Mouse (Mus musculus): ENCODE measurements around the gene Cops6. TPM values are rescaled to one million over a fixed set of nuclear protein-coding genes. Genes with fewer than 3 reads are reported as not detected.
A peak's percentile ranks its signal among the peaks of the same experiment; 100 is the strongest.

Cops6 gene
- total RNA-seq, 2 experiments from 2014 or later = 136 to 139 TPM

DNA sequence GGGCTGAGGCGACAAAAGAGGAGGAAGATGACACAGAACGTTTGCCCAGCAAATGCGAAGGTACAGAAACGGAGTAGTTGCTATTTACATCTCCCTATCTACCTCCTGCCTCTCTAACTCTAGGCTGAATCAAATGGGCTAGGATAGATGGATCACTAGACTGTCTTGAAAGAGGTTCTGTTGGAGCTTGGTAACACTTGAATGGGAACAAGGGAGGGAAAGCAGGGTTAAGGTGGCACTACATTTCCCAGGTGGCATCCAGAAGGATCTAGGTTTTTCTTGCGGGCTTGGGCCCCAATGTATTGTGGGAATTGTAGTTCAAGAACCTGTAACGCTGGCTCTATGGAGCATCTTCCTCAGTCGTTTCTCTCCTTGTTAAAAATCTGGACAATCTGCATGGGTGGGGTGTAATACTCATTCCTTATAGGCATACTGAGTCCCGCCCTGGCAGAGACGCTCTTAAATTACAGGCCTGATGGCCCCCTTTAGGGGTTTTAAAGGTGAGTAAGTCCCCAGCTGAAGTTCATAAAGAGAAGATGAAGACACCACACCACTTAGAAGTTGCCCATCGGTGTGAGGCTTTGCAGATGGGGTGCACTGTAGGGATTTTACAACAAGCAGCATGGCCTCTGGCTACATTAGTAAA lies 26.9 kb downstream of the Cops6 start:
- DNase-seq = peak; percentile 67 to 76

DNA sequence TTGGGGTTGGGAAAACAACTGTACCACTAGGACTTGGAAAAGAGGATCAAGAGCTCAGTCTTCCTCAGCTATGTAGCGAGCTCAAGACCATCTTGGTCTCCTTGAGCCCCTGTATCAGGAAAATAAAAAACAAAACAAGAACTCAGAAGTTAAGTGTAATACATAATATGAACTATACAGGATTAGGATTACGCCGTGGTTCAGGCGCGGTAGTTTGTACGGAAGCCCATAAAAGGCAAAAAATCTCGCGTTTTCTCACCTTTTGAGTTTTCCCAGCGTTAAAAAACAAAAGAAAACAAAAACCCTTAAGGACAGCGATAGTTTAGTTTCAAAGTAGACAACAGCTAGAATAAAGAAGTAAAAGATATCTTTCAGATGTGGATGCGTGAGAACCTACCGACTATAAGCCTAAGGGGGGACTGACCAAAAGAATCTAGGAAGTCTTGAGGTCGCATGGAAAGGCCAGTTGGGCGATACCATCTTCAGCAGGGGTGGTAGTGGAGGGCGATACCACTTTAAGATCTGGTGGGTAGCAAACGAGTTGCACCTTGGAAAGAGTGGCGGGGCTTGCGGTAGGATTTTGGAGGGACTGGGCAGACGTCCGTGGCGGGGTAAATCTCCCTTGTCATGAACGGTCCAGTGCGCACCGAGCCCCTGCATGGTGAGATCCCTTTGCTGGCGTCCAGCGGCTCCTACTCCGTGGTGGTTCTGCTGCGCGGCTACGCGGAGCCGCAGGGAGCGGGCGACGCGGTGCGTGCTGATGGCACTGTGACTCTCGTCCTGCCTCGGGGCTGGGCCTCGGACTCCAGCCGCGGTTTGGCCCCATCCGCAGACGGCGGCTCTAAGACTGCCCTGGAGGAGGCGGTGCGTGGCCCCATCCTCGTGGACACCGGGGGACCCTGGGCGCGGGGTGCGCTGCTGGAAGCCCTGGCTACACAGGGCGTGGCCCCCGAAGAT lies 33.2 kb downstream of the Cops6 start, which contains the start of gene Mblac1:
Mblac1 (plus strand) TSS at position 544 of the 957 bp plus-strand sequence.
- peak; percentile 80 to 83 for DNase-seq

DNA sequence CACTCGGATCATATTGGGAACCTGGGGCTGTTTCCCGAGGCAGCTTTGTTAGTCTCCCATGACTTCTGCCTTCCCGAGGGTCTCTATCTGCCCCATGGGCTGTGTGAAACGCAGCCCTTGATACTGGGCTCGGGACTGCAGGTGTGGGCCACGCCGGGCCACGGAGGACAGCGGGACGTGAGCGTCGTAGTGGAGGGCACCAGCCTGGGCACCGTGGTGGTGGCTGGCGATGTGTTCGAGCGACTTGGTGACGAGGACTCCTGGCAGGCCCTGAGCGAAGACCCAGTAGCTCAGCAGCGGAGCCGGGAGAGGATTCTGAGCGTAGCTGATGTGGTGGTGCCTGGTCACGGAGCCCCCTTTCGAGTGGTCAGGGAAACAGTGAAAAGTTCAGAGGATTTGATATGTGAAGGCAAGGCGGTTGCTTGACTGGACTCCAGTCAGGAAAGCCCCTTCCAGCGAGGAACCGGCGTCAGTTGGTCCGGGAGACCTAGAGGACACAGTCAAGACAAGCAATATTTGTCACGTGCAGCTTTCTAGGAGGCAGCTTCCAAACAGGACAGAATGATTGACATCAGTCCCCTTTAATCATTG lies 34.0 kb downstream of the Cops6 start:
- peak; percentile 27 to 34 for DNase-seq

DNA sequence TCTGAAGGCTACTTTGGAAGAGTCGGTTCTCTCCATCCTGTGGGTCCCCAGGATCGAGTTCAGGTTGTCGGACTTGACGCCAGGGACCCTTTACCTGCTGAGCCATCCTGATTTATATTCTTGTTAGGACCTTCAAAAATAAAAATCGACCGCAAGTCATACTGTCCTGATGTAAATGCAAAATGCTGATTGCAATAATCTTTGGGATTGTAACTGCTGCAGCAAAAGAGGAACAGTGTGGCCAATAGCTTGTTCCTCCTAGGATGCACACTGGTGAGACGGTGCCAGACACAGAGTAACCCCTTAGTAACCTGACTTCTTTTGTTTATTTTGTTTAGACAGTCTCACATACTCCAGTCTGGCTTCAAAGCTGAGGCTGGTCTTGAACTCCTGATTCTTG lies 34.6 kb downstream of the Cops6 start:
- DNase-seq = no peak

DNA sequence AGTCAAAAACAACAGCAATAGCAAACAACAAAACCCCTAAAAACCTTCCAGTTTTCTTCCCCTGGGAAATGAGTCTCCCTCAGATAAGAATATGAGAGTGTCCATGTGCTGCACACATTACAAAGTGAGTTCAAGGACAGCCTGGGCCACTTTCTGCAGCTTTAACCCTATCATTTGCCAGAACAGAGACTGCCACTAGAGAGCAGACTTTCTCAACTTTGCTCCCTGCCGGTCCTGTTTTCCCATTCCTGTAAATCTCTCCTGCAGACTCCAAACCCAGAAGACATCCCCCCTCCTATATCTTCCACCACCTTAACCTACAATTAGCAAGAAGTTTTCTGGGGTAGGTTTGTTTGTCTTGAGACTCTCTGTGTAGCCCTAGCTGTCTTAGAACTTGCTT lies 38.7 kb downstream of the Cops6 start:
- DNase-seq = no peak

- no peak for DNase-seq
Measured at GRCm38 (mm10) chr5:138202086-138202485, 41.2 kb downstream of the Cops6 start.

GRCm38 (mm10) chr5:138207253-138207652 lies 46.4 kb downstream of the Cops6 start:
- DNase-seq = no peak

DNA sequence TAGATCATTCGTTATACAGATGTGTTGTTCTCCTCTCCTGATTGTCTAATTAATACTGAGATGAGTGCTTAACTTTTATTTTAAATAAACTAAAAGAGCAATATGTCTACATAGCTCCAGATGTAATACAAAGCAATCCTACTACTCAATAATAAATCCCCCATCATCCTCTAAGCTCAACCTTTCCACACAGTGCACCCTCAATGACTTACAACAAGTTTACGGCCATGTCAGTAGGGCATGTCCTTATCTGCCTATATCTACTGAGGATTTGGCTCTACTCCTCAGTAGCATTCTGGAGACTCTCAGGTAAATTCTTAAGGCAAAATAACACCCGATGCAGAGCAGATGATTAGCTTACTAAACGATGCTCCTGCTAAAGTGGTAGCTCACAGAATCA lies 47.0 kb downstream of the Cops6 start:
- DNase-seq = no peak

Small RNAs within 50 kb of the gene (microRNA-seq; reads per million reads assigned to microRNA genes)
- gene Mir106b (379 to 490 reads per million in 2 experiments), gene Mir25 (62.4 to 84.8 reads per million in 2 experiments), gene Mir93 (1,508 to 2,429 reads per million in 2 experiments)

Other genes with a start within 250 kb of the Cops6 start
- under 1 TPM in 1 of 2 experiments, not detected in 1; 0.25 TPM for gene Cyp3a13, start 239.5 kb upstream of the Cops6 start, total RNA-seq (2021)
- 10 to 100 TPM; 26.5 to 31.6 TPM for gene Gjc3, start 198.0 kb upstream of the Cops6 start, total RNA-seq (2021)
- gene Azgp1, start 179.6 kb upstream of the Cops6 start, total RNA-seq (2021) = not detected
- not detected for gene Smok3a, start 139.8 kb upstream of the Cops6 start, total RNA-seq (2021)
- not detected for gene Smok3b, start 139.6 kb upstream of the Cops6 start, total RNA-seq (2021)
- not detected for gene Smok3c, start 107.9 kb upstream of the Cops6 start, total RNA-seq (2021)
- 10 to 100 TPM; 41.5 to 41.9 TPM for gene Zkscan1, start 76.0 kb upstream of the Cops6 start, total RNA-seq (2021)
- gene Zscan21, start 44.2 kb upstream of the Cops6 start, total RNA-seq (2021) = 10 to 100 TPM; 14.5 to 15.2 TPM
- gene Zfp113, start 5.3 kb upstream of the Cops6 start, total RNA-seq (2021) = 10 to 100 TPM; 14.0 to 14.5 TPM
- gene Ap4m1, start 10.9 kb downstream of the Cops6 start, total RNA-seq (2021) = 10 to 100 TPM; 19.3 to 29.6 TPM
- 10 to 100 TPM; 14.5 to 17.4 TPM for gene Mcm7, start 11.4 kb downstream of the Cops6 start, total RNA-seq (2021)
- gene Taf6, start 26.4 kb downstream of the Cops6 start, total RNA-seq (2021) = 10 to 100 TPM; 37.9 to 44.4 TPM
- 10 to 100 TPM; 15.0 to 16.8 TPM for gene Cnpy4, start 26.4 kb downstream of the Cops6 start, total RNA-seq (2021)
- gene Mblac1, start 33.2 kb downstream of the Cops6 start, total RNA-seq (2021) = 1 to 10 TPM; 8.2 to 8.6 TPM
- under 1 TPM in 1 of 2 experiments, not detected in 1; 0.25 TPM for gene Nxpe5, start 64.8 kb downstream of the Cops6 start, total RNA-seq (2021)
- gene Lamtor4, start 94.4 kb downstream of the Cops6 start, total RNA-seq (2021) = 10 to 100 TPM; 54.5 to 58.7 TPM
- 10 to 100 TPM; 70.0 to 73.7 TPM for gene BC037034, start 103.0 kb downstream of the Cops6 start, total RNA-seq (2021)
- gene Gal3st4, start 111.8 kb downstream of the Cops6 start, total RNA-seq (2021) = 1 to 10 TPM; 3.2 to 3.7 TPM
- not detected for gene Gm43720, start 118.9 kb downstream of the Cops6 start, total RNA-seq (2021)
- gene Gpc2, start 118.9 kb downstream of the Cops6 start, total RNA-seq (2021) = 1 to 10 TPM; 2.1 to 3.1 TPM
- gene Stag3, start 119.2 kb downstream of the Cops6 start, total RNA-seq (2021) = 1 to 10 TPM in 1 of 2 experiments, under 1 TPM in 1; 0.77 to 1.3 TPM
- not detected for gene Pvrig, start 180.9 kb downstream of the Cops6 start, total RNA-seq (2021)

Measured in layer of hippocampus, postnatal 36 days (tissue).